Mouse (Mus musculus): ENCODE measurements at regions not wholly inside any gene's neighbourhood (a gene's known extent, or its start where the extent isn't known, plus 50 kb on each side); places are given as distances from the start of the nearest gene placed in this dataset.

GRCm38 (mm10) chr1:110194481-110194880 is 212.2 kb downstream of the Cdh7 start:
- ATAC-seq (no peak), DNase-seq (no peak)
- H3K4me1 ChIP-seq (ENCODE audit: insufficient read depth), result no peaks in the 10 kb centered on the region
- H3K4me2 ChIP-seq (ENCODE audit: low read depth), result no peak overlapping the region
- H3K9me3 ChIP-seq (ENCODE audit: low read length), result no peaks in the 10 kb centered on the region
- no peaks in the 10 kb centered on the region for H3K27me3 ChIP-seq (ENCODE audit: insufficient read depth, low read length)
- H3K9ac ChIP-seq, result no peak overlapping the region
- WGBS, result 94% methylated on average over 2 of the region's 2 CpGs
- no peak overlapping the region for H3K27ac ChIP-seq (ENCODE audit: low read depth, low read length)
- no peaks in the 10 kb centered on the region for H3K36me3 ChIP-seq (ENCODE audit: insufficient read depth)
- H3K4me3 ChIP-seq (ENCODE audit: low read depth, low read length), result no peak overlapping the region
- no peak for TF ChIP-seq CTCF (IDR thresholded peaks at IDR 0.05; ENCODE audit: low read depth)

- Histone ChIP-seq H3K9me3 (ENCODE audit: low read length) (no peaks in the 10 kb centered on the region), H3K9ac (no peak overlapping the region), H3K27ac (ENCODE audit: low read depth, low read length) (no peak overlapping the region), H3K36me3 (ENCODE audit: insufficient read depth) (no peaks in the 10 kb centered on the region), H3K27me3 (ENCODE audit: insufficient read depth, low read length) (no peaks in the 10 kb centered on the region), H3K4me3 (ENCODE audit: low read depth, low read length) (no peak overlapping the region), H3K4me1 (ENCODE audit: insufficient read depth) (no peaks in the 10 kb centered on the region), H3K4me2 (ENCODE audit: low read depth) (no peak overlapping the region)
- TF ChIP-seq CTCF (IDR thresholded peaks at IDR 0.05; ENCODE audit: low read depth), result no peak
- WGBS, result 81% methylated on average over 1 of the region's 1 CpGs
- ATAC-seq, result no peak
- no peak for DNase-seq
These were observed 233.7 kb downstream of the Cdh7 start for GRCm38 (mm10) chr1:110215956-110216355.

- ATAC-seq, result peak; percentile 14; the same call in 1 of the 2 replicates
- 86% methylated on average over 4 of the region's 4 CpGs for WGBS
These were observed 264.0 kb downstream of the Cdh7 start for GRCm38 (mm10) chr1:110246218-110246617.

More at GRCm38 (mm10) chr1:110246218-110246617, 264.0 kb downstream of the Cdh7 start:
- H3K4me2 ChIP-seq (ENCODE audit: low read depth), result no peak overlapping the region
- no peaks in the 10 kb centered on the region for H3K4me1 ChIP-seq (ENCODE audit: insufficient read depth)
- no peak for TF ChIP-seq CTCF (IDR thresholded peaks at IDR 0.05; ENCODE audit: low read depth)
- no peak overlapping the region for H3K9ac ChIP-seq
- no peaks in the 10 kb centered on the region for H3K36me3 ChIP-seq (ENCODE audit: insufficient read depth)
- no peaks in the 10 kb centered on the region for H3K27me3 ChIP-seq (ENCODE audit: insufficient read depth, low read length)
- no peak overlapping the region for H3K27ac ChIP-seq (ENCODE audit: low read depth, low read length)
- no peaks in the 10 kb centered on the region for H3K9me3 ChIP-seq (ENCODE audit: low read length)
- peak; percentile 1 for DNase-seq
- no peak overlapping the region for H3K4me3 ChIP-seq (ENCODE audit: low read depth, low read length)
